Mouse (Mus musculus) CH12.LX (cell line): ENCODE data around the gene Pcp4l1.

Experiments used
- CTCF ChIP-seq, 2 experiments: IDR thresholded peaks in 1 of 2; conservative IDR thresholded peaks in 1 of 2; 2 replicates each; pipeline ENCODE4 v1.5.1; 2011 to 2012; ENCODE audit warnings: low read depth in 2 of 2, low read length in 2 of 2, improper control_type of control experiment in 1 of 2, inconsistent platforms in 1 of 2, mild to moderate bottlenecking in 1 of 2, moderate library complexity in 1 of 2
- ETS1 ChIP-seq: conservative IDR thresholded peaks from 2 replicates; pipeline ENCODE4 v1.6.1; 2012; ENCODE audit warnings: low read depth, mild to moderate bottlenecking, inconsistent platforms, low read length, improper control_type of control experiment, moderate library complexity
- POLR2A ChIP-seq: IDR thresholded peaks from 2 replicates; pipeline ENCODE4 v1.6.1; 2011; ENCODE audit warnings: low read depth, mild to moderate bottlenecking, improper control_type of control experiment, low read length

- TF ChIP-seq CTCF (conservative IDR thresholded peaks at IDR 0.05 in 1 of 2, IDR thresholded peaks at IDR 0.05 in 1 of 2; ENCODE audit: low read depth in 2 of 2, low read length in 2 of 2) (no peak), ETS1 (no peak), POLR2A (no peak)
These were observed 45.2 kb downstream of the Pcp4l1 start for GRCm38 (mm10) chr1:171150838-171151391.
